In genomic region chr3:60617643-60618042, GRCm38 (mm10) we compare ENCODE assay signal across 13 mouse cellular contexts.
A peak's percentile ranks its signal among the peaks of the same experiment; 100 is the strongest.
DNase-seq lines count a peak whose midpoint lies in the region; ATAC-seq and TF ChIP-seq lines count a peak whose summit lies in the region.
"Had no signal": no experiment of that assay in that cellular context is flagged by ENCODE, and none has a peak within 500 bp of the region (broad histone marks: within the 10 kb centered on the region; RNA-seq: fewer than 3 reads in every experiment).

No protein-coding gene starts in this region.

- WGBS in lung, embryonic 16.5 days: 75% methylated on average over 1 of the region's 1 CpGs
- WGBS in embryonic facial prominence, embryonic 13.5 days: 65% methylated on average over 1 of the region's 1 CpGs

- H3K27me3 ChIP-seq in lung, embryonic 16.5 days (ENCODE audit: control insufficient read depth, insufficient read depth, low read depth, low read length): no peaks in the 10 kb centered on the region
- no peaks in the 10 kb centered on the region for H3K27me3 ChIP-seq in embryonic facial prominence, embryonic 13.5 days
- H3K27me3 ChIP-seq: hindbrain, embryonic 15.5 days; midbrain, embryonic 15.5 days had no signal

- H3K9ac ChIP-seq in lung, embryonic 16.5 days (ENCODE audit: low read length): no peak overlapping the region
- no peak overlapping the region for H3K9ac ChIP-seq in ES-E14 (ENCODE audit: insufficient read depth, low read depth, low read length, poor library complexity, severe bottlenecking)
- H3K9ac ChIP-seq in embryonic facial prominence, embryonic 13.5 days: no peak overlapping the region
- H3K9ac ChIP-seq: hindbrain, embryonic 15.5 days; midbrain, embryonic 15.5 days had no signal

- ATAC-seq in lung, embryonic 16.5 days (ENCODE audit: low read depth): 0 out of 2 replicates have a peak, but pooled peaks have one; percentile 59
- ATAC-seq in embryonic facial prominence, embryonic 13.5 days (ENCODE audit: insufficient number of reproducible peaks, insufficient read depth, low FRiP score, low TSS enrichment, low read depth): peak; percentile 56; the same call in 1 of the 2 replicates
- ATAC-seq: midbrain, embryonic 15.5 days had no signal

- DNase-seq in lung, postnatal 10 days: no peak
- DNase-seq in ES-E14 (ENCODE audit: low read depth, low spot score): no peak
- DNase-seq in lung, postnatal 36 days: peak; percentile 40
- DNase-seq in right cerebral cortex, adult 18-20 months: no peak
- DNase-seq in adrenal gland, postnatal 10 days: no peak
- no peak for DNase-seq in layer of hippocampus, adult 9-11 months
- DNase-seq: cerebellum, adult 11 months; liver; thymus, adult 18-20 months had no signal

- peaks cover 21% of the 10 kb centered on the region for H3K36me3 ChIP-seq in lung, embryonic 16.5 days (ENCODE audit: control insufficient read depth, insufficient read depth, low read length)
- H3K36me3 ChIP-seq in ES-E14 (ENCODE audit: control insufficient read depth, insufficient read depth, low read length, poor library complexity, severe bottlenecking): no peaks in the 10 kb centered on the region
- peaks cover 29% of the 10 kb centered on the region for H3K36me3 ChIP-seq in embryonic facial prominence, embryonic 13.5 days
- H3K36me3 ChIP-seq: hindbrain, embryonic 15.5 days; midbrain, embryonic 15.5 days had no signal

- H3K4me1 ChIP-seq in lung, embryonic 16.5 days (replicated peaks; ENCODE audit: control insufficient read depth, insufficient read depth, low read length): 0 out of 2 replicates have a peak, but pooled peaks cover 5% of the 10 kb centered on the region
- peaks cover 0 to 5% of the 10 kb centered on the region in 2 experiments; a peak in 1 of 4 replicates for H3K4me1 ChIP-seq in ES-E14 (ENCODE audit: control insufficient read depth in 2 of 2, insufficient read depth in 2 of 2, low read length in 2 of 2, poor library complexity in 1 of 2)
- no peaks in the 10 kb centered on the region for H3K4me1 ChIP-seq in embryonic facial prominence, embryonic 13.5 days
- H3K4me1 ChIP-seq: midbrain, embryonic 15.5 days had no signal

- no peak overlapping the region for H3K4me3 ChIP-seq in lung, embryonic 16.5 days (ENCODE audit: low read length)
- H3K4me3 ChIP-seq in ES-E14 (ENCODE audit: insufficient read depth in 1 of 2, low read depth in 1 of 2, low read length in 2 of 2, poor library complexity in 1 of 2, severe bottlenecking in 1 of 2): no peak overlapping the region
- H3K4me3 ChIP-seq in embryonic facial prominence, embryonic 13.5 days: no peak overlapping the region
- H3K4me3 ChIP-seq: hindbrain, embryonic 15.5 days; midbrain, embryonic 15.5 days had no signal

- H3K4me2 ChIP-seq in lung, embryonic 16.5 days (ENCODE audit: low read depth, low read length): no peak overlapping the region
- H3K4me2 ChIP-seq in embryonic facial prominence, embryonic 13.5 days: no peak overlapping the region
- H3K4me2 ChIP-seq: hindbrain, embryonic 15.5 days; midbrain, embryonic 15.5 days had no signal

- in situ Hi-C loops in ES-E14 (cut with MboI; ENCODE audit: low sequenced_read_pairs in 2 of 2, unreplicated experiment in 2 of 2): no loop called here

- no peaks in the 10 kb centered on the region for H3K9me3 ChIP-seq in lung, embryonic 16.5 days (ENCODE audit: control insufficient read depth, low read length)
- no peaks in the 10 kb centered on the region for H3K9me3 ChIP-seq in ES-E14 (ENCODE audit: control insufficient read depth, insufficient read depth, low read depth, low read length)
- no peaks in the 10 kb centered on the region for H3K9me3 ChIP-seq in embryonic facial prominence, embryonic 13.5 days
- H3K9me3 ChIP-seq: hindbrain, embryonic 15.5 days; midbrain, embryonic 15.5 days had no signal

- no peak overlapping the region for H3K27ac ChIP-seq in lung, embryonic 16.5 days (ENCODE audit: low read length)
- no peak overlapping the region for H3K27ac ChIP-seq in ES-E14 (ENCODE audit: insufficient read depth, low read depth, low read length, poor library complexity, severe bottlenecking)
- H3K27ac ChIP-seq in embryonic facial prominence, embryonic 13.5 days: no peak overlapping the region
- H3K27ac ChIP-seq: hindbrain, embryonic 15.5 days; midbrain, embryonic 15.5 days had no signal

TF ChIP-seq in ES-E14, 5 proteins besides CTCF, POLR2A, EP300 and RAD21:
- TF ChIP-seq HCFC1 (IDR thresholded peaks at IDR 0.05; ENCODE audit: borderline replicate concordance, insufficient read depth, low read length) (no peak), CHD2 (IDR thresholded peaks at IDR 0.05; ENCODE audit: low read depth, low read length) (0 out of 2 replicates have a peak, but pooled peaks have one; percentile 40)
